Mouse (Mus musculus): ENCODE results near the gene Adam33. TPM values are rescaled to one million over a fixed set of nuclear protein-coding genes. Genes with fewer than 3 reads are reported as not detected.

Gene Adam33
- total and polyA plus RNA-seq, 2 experiments: 0.28 to 1.7 TPM

DNA sequence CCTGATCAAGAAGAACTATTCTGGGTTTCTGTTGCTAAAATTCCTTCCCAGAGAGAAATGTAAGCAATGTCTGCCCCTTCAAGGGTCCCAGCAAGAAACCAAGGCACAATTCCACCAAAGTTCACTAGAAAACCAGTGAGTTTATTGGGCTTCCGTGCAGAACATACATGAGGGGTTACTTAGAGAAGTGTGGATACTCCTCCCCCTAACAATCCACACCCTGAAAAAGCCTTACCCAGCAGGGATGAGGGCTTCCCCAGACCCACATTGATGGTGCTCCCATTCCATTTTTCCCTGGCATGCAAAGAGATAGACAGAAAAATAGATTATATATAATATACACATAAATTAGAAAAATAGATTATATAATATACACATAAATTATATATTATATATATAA is 32.6 kb downstream of the Adam33 start:
- TF ChIP-seq POLR2A (IDR thresholded peaks at IDR 0.05; ENCODE audit: extremely low read depth, insufficient read depth, low read length) (no peak), CTCF (IDR thresholded peaks at IDR 0.05; ENCODE audit: low read depth, low read length) (no peak)
- DNase-seq (ENCODE audit: extremely low read depth, low read depth, low spot score): no peak
- H3K4me3 ChIP-seq (ENCODE audit: insufficient read depth, low read depth, low read length): no peak overlapping the region
- peaks cover 10% of the 10 kb centered on the region for H3K4me1 ChIP-seq (ENCODE audit: control insufficient read depth, insufficient read depth, low read length)
- H3K27me3 ChIP-seq (ENCODE audit: control insufficient read depth, insufficient read depth, low read length): no peaks in the 10 kb centered on the region
- H3K36me3 ChIP-seq (ENCODE audit: control insufficient read depth, insufficient read depth, low read length): peaks cover 4% of the 10 kb centered on the region; the same call in 1 of the 2 replicates
- no peak overlapping the region for H3K9ac ChIP-seq (ENCODE audit: low read depth, low read length)
- no peak overlapping the region for H3K27ac ChIP-seq (replicated peaks; ENCODE audit: insufficient read depth, low read depth, low read length)
- WGBS: 89% methylated on average over 1 of the region's 1 CpGs
- no peaks in the 10 kb centered on the region for H3K79me2 ChIP-seq (ENCODE audit: control insufficient read depth, insufficient read depth, low read length)

DNA sequence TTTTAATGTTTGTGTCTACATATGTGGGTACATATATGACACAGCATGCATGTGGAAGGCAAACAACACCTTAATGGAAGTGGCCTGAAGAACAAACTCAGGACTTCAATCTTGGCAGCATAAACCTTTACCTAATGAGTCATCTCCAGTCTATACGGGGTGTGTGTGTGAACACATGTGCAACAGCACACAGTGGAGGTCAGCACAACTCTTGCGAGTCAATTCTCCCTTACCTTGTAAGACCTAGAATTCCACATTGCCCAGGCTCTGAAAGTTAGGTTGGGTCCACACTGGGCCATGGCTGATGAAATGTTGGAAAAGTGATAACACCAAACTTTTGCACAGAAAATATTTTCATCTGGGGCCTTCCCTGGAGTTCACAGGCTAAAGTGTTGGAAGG is 33.1 kb downstream of the Adam33 start:
- Histone ChIP-seq H3K27ac (replicated peaks; ENCODE audit: insufficient read depth, low read depth, low read length) (no peak overlapping the region), H3K9ac (ENCODE audit: low read depth, low read length) (no peak overlapping the region), H3K36me3 (ENCODE audit: control insufficient read depth, insufficient read depth, low read length) (peaks cover 6% of the 10 kb centered on the region; the same call in 1 of the 2 replicates), H3K27me3 (ENCODE audit: control insufficient read depth, insufficient read depth, low read length) (no peaks in the 10 kb centered on the region), H3K79me2 (ENCODE audit: control insufficient read depth, insufficient read depth, low read length) (no peaks in the 10 kb centered on the region), H3K4me3 (ENCODE audit: insufficient read depth, low read depth, low read length) (no peak overlapping the region), H3K4me1 (ENCODE audit: control insufficient read depth, insufficient read depth, low read length) (peaks cover 10% of the 10 kb centered on the region)
- WGBS: 55% methylated on average over 2 of the region's 2 CpGs
- DNase-seq (ENCODE audit: extremely low read depth, low read depth, low spot score): no peak
- TF ChIP-seq CTCF (IDR thresholded peaks at IDR 0.05; ENCODE audit: low read depth, low read length) (no peak), POLR2A (IDR thresholded peaks at IDR 0.05; ENCODE audit: extremely low read depth, insufficient read depth, low read length) (no peak)

GRCm38 (mm10) chr2:131029065-131029935 is 34.3 kb downstream of the Adam33 start:
- Histone ChIP-seq H3K4me1 (ENCODE audit: control insufficient read depth, insufficient read depth, low read length) (peaks cover 10% of the 10 kb centered on the region), H3K27ac (replicated peaks; ENCODE audit: insufficient read depth, low read depth, low read length) (peak overlapping the region; percentile 54), H3K27me3 (ENCODE audit: control insufficient read depth, insufficient read depth, low read length) (no peaks in the 10 kb centered on the region), H3K9ac (ENCODE audit: low read depth, low read length) (peak overlapping the region; percentile 9), H3K36me3 (ENCODE audit: control insufficient read depth, insufficient read depth, low read length) (peaks cover 13% of the 10 kb centered on the region), H3K79me2 (ENCODE audit: control insufficient read depth, insufficient read depth, low read length) (no peaks in the 10 kb centered on the region), H3K4me3 (ENCODE audit: insufficient read depth, low read depth, low read length) (no peak overlapping the region)
- peak; percentile 91 for DNase-seq (ENCODE audit: extremely low read depth, low read depth, low spot score)
- WGBS: 9% methylated on average over 9 of the region's 9 CpGs
- TF ChIP-seq POLR2A (IDR thresholded peaks at IDR 0.05; ENCODE audit: extremely low read depth, insufficient read depth, low read length) (no peak), CTCF (IDR thresholded peaks at IDR 0.05; ENCODE audit: low read depth, low read length) (peak; percentile 8; the same call in 1 of the 2 replicates)

GRCm38 (mm10) chr2:131026941-131027340 is 36.7 kb downstream of the Adam33 start:
- Histone ChIP-seq H3K27ac (replicated peaks; ENCODE audit: insufficient read depth, low read depth, low read length) (no peak overlapping the region), H3K4me1 (ENCODE audit: control insufficient read depth, insufficient read depth, low read length) (peaks cover 10% of the 10 kb centered on the region), H3K36me3 (ENCODE audit: control insufficient read depth, insufficient read depth, low read length) (peaks cover 28% of the 10 kb centered on the region), H3K27me3 (ENCODE audit: control insufficient read depth, insufficient read depth, low read length) (no peaks in the 10 kb centered on the region), H3K9ac (ENCODE audit: low read depth, low read length) (no peak overlapping the region), H3K79me2 (ENCODE audit: control insufficient read depth, insufficient read depth, low read length) (no peaks in the 10 kb centered on the region), H3K4me3 (ENCODE audit: insufficient read depth, low read depth, low read length) (no peak overlapping the region)
- TF ChIP-seq CTCF (IDR thresholded peaks at IDR 0.05; ENCODE audit: low read depth, low read length) (no peak), POLR2A (IDR thresholded peaks at IDR 0.05; ENCODE audit: extremely low read depth, insufficient read depth, low read length) (no peak)
- no peak for DNase-seq (ENCODE audit: extremely low read depth, low read depth, low spot score)
- WGBS: 80% methylated on average over 3 of the region's 3 CpGs

DNA sequence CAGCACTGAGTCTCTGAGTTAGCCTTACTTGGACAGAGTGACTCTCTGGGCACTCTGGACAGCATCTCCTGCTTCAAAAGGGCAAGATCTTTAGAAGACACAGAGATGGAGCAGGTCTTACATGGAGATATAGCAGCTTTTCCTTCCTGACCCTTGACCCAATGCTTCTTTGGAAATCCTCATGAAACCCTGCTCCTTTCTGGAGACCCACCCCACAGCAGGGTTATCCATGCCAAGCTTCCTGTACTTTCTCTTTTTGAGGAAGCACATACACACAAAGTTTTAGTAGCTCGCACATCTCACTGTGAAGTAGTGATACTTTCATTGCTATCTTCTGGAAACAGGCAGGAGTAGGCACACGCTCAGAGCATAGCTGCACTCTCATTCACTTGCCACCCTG is 38.4 kb downstream of the Adam33 start:
- DNase-seq (ENCODE audit: extremely low read depth, low read depth, low spot score): no peak
- H3K27me3 ChIP-seq (ENCODE audit: control insufficient read depth, insufficient read depth, low read length): no peaks in the 10 kb centered on the region
- 93% methylated on average over 2 of the region's 2 CpGs for WGBS
- peaks cover 44% of the 10 kb centered on the region for H3K36me3 ChIP-seq (ENCODE audit: control insufficient read depth, insufficient read depth, low read length)
- peaks cover 9% of the 10 kb centered on the region for H3K4me1 ChIP-seq (ENCODE audit: control insufficient read depth, insufficient read depth, low read length)
- H3K27ac ChIP-seq (replicated peaks; ENCODE audit: insufficient read depth, low read depth, low read length): no peak overlapping the region
- TF ChIP-seq POLR2A (IDR thresholded peaks at IDR 0.05; ENCODE audit: extremely low read depth, insufficient read depth, low read length) (no peak), CTCF (IDR thresholded peaks at IDR 0.05; ENCODE audit: low read depth, low read length) (no peak)
- H3K4me3 ChIP-seq (ENCODE audit: insufficient read depth, low read depth, low read length): no peak overlapping the region
- H3K9ac ChIP-seq (ENCODE audit: low read depth, low read length): no peak overlapping the region
- no peaks in the 10 kb centered on the region for H3K79me2 ChIP-seq (ENCODE audit: control insufficient read depth, insufficient read depth, low read length)

DNA sequence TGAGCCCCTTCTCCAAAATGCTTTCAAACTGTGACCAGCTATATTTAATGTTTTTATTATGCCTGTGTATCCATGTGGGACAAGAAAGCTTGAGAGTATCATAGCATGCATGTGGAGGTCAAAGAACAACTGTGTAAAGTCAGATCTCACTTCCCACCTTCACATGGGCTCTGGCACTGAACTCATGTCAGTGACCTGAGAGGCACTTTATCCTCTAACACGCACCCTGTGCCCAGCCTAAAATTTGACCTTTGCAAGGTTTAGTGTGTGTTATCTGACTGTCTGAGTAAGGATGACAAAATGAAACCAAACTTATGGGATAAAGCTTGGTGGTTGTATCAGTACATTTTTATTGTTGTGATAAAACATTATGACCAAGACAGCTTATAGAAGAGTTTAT is 53.0 kb downstream of the Adam33 start:
- H3K9ac ChIP-seq (ENCODE audit: low read depth, low read length): no peak overlapping the region
- DNase-seq (ENCODE audit: extremely low read depth, low read depth, low spot score): peak; percentile 84
- WGBS: 21% methylated on average over 1 of the region's 1 CpGs

More for the DNA sequence above, 53.0 kb downstream of the Adam33 start:
- H3K27ac ChIP-seq (replicated peaks; ENCODE audit: insufficient read depth, low read depth, low read length): no peak overlapping the region
- no peaks in the 10 kb centered on the region for H3K27me3 ChIP-seq (ENCODE audit: control insufficient read depth, insufficient read depth, low read length)
- no peak overlapping the region for H3K4me3 ChIP-seq (ENCODE audit: insufficient read depth, low read depth, low read length)
- TF ChIP-seq CTCF (IDR thresholded peaks at IDR 0.05; ENCODE audit: low read depth, low read length): no peak
- no peak for TF ChIP-seq POLR2A (IDR thresholded peaks at IDR 0.05; ENCODE audit: extremely low read depth, insufficient read depth, low read length)
- H3K4me1 ChIP-seq (ENCODE audit: control insufficient read depth, insufficient read depth, low read length): peaks cover 2% of the 10 kb centered on the region; the same call in 1 of the 2 replicates
- peaks cover 67% of the 10 kb centered on the region for H3K36me3 ChIP-seq (ENCODE audit: control insufficient read depth, insufficient read depth, low read length)
- H3K79me2 ChIP-seq (ENCODE audit: control insufficient read depth, insufficient read depth, low read length): no peaks in the 10 kb centered on the region
